Mouse (Mus musculus) limb, embryonic 12.5 days (tissue): ENCODE results near the gene Dnajc6. TPM values are rescaled to one million over a fixed set of nuclear protein-coding genes. Genes with fewer than 3 reads are reported as not detected.

ENCODE experiments used
- ATAC-seq: fragments of 200-750 bp; cut with Nextera tagmentation; 2 replicates; pipeline ENCODE4 v1.8.0; 2017; ENCODE audit warnings: low read depth, moderate TSS enrichment; ENCODE audit not compliant: insufficient number of reproducible peaks, insufficient read depth, low FRiP score, low TSS enrichment
- H3K27ac ChIP-seq: fragments of 300-500 bp; sonication (generic); 2 replicates; pipeline ENCODE4 v1.5.1; 2016; ENCODE audit warnings: mild to moderate bottlenecking, moderate library complexity
- H3K27me3 ChIP-seq: fragments of 300-500 bp; sonication (generic); 2 replicates; pipeline ENCODE4 v1.6.1; 2016; ENCODE audit warnings: mild to moderate bottlenecking, moderate library complexity
- H3K36me3 ChIP-seq: fragments of 300-500 bp; sonication (generic); 2 replicates; pipeline ENCODE4 v1.6.1; 2016; ENCODE audit warnings: mild to moderate bottlenecking, moderate library complexity
- H3K4me1 ChIP-seq: fragments of 300-500 bp; sonication (generic); replicated peaks from 2 replicates; pipeline ENCODE4 v1.6.1; 2016
- H3K4me2 ChIP-seq: fragments of 300-500 bp; sonication (generic); 2 replicates; pipeline ENCODE4 v1.6.1; 2016; ENCODE audit warnings: mild to moderate bottlenecking, moderate library complexity
- H3K4me3 ChIP-seq: fragments of 300-500 bp; sonication (generic); replicated peaks from 2 replicates; pipeline ENCODE4 v1.5.1; 2016; ENCODE audit warnings: mild to moderate bottlenecking
- H3K9ac ChIP-seq: fragments of 300-500 bp; sonication (generic); replicated peaks from 2 replicates; pipeline ENCODE4 v1.6.1; 2016; ENCODE audit warnings: mild to moderate bottlenecking, moderate library complexity
- H3K9me3 ChIP-seq: fragments of 300-500 bp; sonication (generic); 2 replicates; pipeline ENCODE4 v1.6.1; 2016; ENCODE audit warnings: mild to moderate bottlenecking, moderate library complexity
- WGBS: fragments of 180-500 bp; shearing (Covaris S2); methylation state at CpG from one replicate; pipeline ENCODE4 v1.1.7; 2016; 5-methylcytosine and 5-hydroxymethylcytosine counted together
- polyA plus RNA-seq: library from polyadenylated mRNA; unstranded; fragments of >200 nt; fragmentation: Nextera tagmentation; extraction: Ambion mirVana; gene quantifications from 2 replicates; pipeline ENCODE4 v1.2.1, GENCODE M21; 2016

Dnajc6 gene
- polyA plus RNA-seq, 1 experiment from 2014 or later = 0.66 TPM

DNA sequence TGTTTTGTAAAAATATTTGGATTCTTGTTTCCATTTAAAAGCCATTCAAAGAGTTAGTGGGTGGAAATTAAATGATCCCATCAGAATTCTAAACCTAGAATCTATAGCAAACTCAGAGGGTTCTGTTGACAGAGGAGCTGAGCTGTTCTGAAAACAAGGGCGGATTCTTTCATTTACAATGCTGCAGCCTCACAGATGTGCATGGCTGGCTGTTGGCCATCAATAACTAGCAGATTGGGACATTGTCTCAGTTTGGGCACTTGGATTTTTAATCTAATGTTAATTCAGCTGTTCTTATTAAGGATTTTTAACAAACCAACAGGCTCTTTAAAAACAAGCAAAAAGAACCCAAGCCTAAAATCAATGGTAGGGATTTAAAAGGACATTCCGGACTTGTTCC, 75.7 kb downstream of the Dnajc6 start:
- Histone ChIP-seq H3K9ac (no peak overlapping the region), H3K27ac (no peak overlapping the region), H3K4me1 (no peaks in the 10 kb centered on the region), H3K27me3 (peaks cover 3% of the 10 kb centered on the region; the same call in 1 of the 2 replicates), H3K9me3 (no peaks in the 10 kb centered on the region), H3K36me3 (no peaks in the 10 kb centered on the region), H3K4me2 (no peak overlapping the region), H3K4me3 (no peak overlapping the region)
- ATAC-seq = no peak
- WGBS = 79% methylated on average over 2 of the region's 2 CpGs

DNA sequence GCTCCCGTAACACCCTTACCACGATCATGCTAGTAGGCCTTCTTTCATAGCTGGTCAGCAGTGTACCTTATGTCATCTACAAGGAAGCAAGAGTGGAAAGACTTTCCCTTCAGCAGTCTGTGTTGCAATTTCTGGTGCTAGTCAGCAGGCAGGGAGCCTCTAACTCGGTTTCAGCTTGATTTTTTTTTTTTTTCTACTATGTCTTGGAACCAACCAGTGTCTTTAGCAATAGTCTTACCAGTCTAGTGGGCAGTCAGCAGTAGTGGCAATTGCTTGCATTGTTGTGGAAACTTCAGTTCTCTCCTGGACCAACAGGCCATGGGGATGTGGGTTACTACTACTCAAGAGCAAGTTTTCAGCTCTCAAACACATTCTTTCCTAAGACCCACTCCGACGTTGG, 78.9 kb downstream of the Dnajc6 start:
- no peaks in the 10 kb centered on the region for H3K4me1 ChIP-seq
- no peaks in the 10 kb centered on the region for H3K36me3 ChIP-seq
- WGBS = 86% methylated on average over 5 of the region's 5 CpGs
- H3K27ac ChIP-seq = no peak overlapping the region
- H3K9me3 ChIP-seq = no peaks in the 10 kb centered on the region
- H3K4me3 ChIP-seq = no peak overlapping the region
- ATAC-seq = no peak
- no peaks in the 10 kb centered on the region for H3K27me3 ChIP-seq
- H3K9ac ChIP-seq = no peak overlapping the region
- no peak overlapping the region for H3K4me2 ChIP-seq

DNA sequence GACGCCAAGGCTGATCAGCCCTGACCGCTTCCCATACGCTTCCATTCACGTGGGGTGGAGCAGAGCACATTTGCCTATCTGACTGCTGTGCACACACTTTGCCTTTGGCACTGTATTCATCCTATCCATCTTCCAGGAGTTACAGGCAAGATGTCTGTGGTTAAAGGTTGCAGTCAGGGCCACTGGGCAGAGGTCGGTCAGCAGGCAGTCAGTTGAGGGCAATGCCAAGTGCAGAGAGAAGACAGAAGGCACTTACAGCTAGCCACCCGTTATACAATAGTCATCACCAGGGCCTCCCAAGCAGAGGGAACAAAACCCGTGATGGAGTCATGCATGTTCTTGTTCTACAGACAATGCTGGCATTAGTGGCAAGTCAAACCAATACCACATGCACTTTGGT, 82.3 kb downstream of the Dnajc6 start:
- H3K4me1 ChIP-seq = no peaks in the 10 kb centered on the region
- WGBS = 85% methylated on average over 7 of the region's 7 CpGs
- H3K27me3 ChIP-seq = no peaks in the 10 kb centered on the region
- H3K27ac ChIP-seq = no peak overlapping the region
- no peaks in the 10 kb centered on the region for H3K36me3 ChIP-seq
- no peak overlapping the region for H3K4me3 ChIP-seq
- H3K4me2 ChIP-seq = no peak overlapping the region
- ATAC-seq = no peak
- H3K9me3 ChIP-seq = no peaks in the 10 kb centered on the region
- no peak overlapping the region for H3K9ac ChIP-seq

DNA sequence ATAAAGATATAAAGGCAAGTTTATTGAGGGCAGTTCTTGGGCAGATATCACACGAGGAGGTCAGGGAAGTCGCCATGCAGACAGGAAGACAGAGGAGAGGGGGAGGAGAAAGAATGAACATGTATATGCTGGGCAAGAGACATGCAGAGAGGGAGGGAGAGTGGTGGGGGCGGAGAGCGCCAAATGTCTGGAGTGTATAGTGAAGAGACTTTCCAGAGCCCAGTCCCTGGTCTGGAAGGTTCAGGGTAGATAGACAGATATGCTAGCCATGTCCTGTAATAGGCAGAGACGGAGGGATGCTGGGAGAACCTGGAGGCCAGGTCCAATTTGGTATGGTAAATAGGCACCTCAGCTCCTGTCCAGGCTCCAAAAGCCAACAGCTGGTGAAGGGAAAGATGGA, 83.1 kb downstream of the Dnajc6 start:
- Histone ChIP-seq H3K4me1 (no peaks in the 10 kb centered on the region), H3K4me2 (no peak overlapping the region), H3K4me3 (no peak overlapping the region), H3K9me3 (no peaks in the 10 kb centered on the region), H3K9ac (no peak overlapping the region), H3K36me3 (no peaks in the 10 kb centered on the region), H3K27me3 (no peaks in the 10 kb centered on the region), H3K27ac (no peak overlapping the region)
- 80% methylated on average over 5 of the region's 5 CpGs for WGBS
- ATAC-seq = no peak

DNA sequence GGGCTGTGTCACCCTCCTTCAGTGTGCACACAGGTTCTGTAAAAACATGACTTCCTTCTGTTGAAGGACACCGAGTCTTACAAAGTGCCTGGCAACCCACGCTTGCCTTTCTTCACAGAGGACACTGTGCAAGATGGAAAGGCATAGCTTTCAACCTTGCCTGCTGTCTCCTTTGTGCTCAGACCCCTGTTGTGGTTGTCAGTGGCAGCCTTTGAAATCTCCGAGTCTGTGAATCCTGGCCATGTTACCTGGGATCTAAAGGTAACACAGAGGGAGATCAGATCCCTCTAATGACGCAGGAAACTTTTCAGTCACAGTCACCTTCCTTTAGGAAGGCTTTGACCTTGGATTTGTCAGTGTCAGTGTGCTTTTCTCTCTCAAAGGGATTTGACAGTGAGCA, 84.7 kb downstream of the Dnajc6 start:
- Histone ChIP-seq H3K4me1 (0 out of 2 replicates have a peak, but pooled peaks cover 4% of the 10 kb centered on the region), H3K9me3 (no peaks in the 10 kb centered on the region), H3K9ac (no peak overlapping the region), H3K4me3 (no peak overlapping the region), H3K36me3 (no peaks in the 10 kb centered on the region), H3K27ac (no peak overlapping the region), H3K27me3 (no peaks in the 10 kb centered on the region; the same call in 1 of the 2 replicates), H3K4me2 (no peak overlapping the region)
- no peak for ATAC-seq
- WGBS = 86% methylated on average over 4 of the region's 4 CpGs

DNA sequence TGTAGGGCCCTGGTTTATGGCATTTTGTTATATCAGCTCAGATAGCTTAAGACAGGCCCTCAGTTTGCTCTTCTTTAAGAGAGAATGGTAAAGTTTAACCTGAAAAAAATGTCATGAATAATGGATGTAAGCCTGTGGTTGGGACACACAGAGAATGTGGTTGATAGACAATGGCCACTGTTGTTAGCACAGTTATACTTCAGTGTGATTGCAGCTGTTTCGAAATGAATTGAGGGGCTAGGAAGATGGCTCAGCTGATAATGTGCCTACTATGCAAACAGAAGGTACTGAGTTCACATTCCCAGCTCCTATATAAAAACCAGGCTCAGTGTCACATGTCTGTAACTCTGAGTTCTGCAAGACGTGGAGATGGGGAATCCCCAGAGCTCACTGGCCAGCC, 86.4 kb downstream of the Dnajc6 start:
- H3K4me1 ChIP-seq = 0 out of 2 replicates have a peak, but pooled peaks cover 4% of the 10 kb centered on the region
- H3K36me3 ChIP-seq = no peaks in the 10 kb centered on the region
- ATAC-seq = no peak
- H3K9me3 ChIP-seq = no peaks in the 10 kb centered on the region
- no peak overlapping the region for H3K4me2 ChIP-seq
- WGBS = 78% methylated on average over 2 of the region's 2 CpGs
- no peak overlapping the region for H3K27ac ChIP-seq
- H3K27me3 ChIP-seq = no peaks in the 10 kb centered on the region; the same call in 1 of the 2 replicates
- no peak overlapping the region for H3K9ac ChIP-seq
- no peak overlapping the region for H3K4me3 ChIP-seq

DNA sequence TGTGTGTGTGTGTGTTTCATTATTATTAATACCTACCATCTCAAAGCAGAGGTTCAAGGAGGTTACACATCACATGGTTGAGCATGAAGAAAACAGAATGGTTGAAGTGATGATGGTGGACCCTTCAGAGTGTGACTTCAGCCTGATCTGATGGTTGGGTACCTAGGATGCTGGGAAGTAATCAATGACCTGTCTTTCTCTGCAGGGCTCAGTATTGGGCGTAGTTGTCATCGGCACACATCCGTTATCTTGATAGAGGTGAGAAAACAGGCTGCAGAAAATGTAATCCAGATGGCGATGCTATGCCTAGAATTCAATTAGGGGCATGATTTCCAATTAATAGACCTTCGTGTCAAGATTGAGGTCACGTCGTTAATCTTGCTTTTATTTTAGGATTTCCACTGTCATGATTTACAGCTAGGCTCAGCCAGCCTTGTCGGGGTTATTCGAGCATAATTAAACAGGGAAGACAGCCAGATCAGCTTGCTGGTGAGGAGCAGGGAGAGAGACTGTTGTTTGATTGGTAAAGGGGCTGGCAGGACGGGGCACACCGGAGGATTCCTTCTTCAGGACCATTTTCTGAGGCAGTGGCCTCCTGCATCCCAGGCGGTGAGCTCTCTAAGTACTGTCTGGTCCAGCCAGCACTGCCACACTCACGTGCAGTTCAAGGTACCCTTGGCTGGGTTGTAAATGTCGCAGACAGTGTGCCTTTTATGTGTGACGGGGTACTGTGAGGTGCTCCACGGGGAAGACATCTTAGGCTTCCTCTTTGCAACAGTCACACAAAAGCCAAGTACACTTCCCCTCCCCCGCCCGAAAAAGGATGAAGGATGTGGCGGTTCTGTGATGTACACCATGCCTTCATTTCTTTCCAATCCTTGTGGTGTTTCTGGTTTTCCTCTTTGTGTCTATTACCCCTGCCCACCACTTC, 88.3 kb downstream of the Dnajc6 start:
- no peak overlapping the region for H3K4me2 ChIP-seq
- 0 out of 2 replicates have a peak, but pooled peaks cover 4% of the 10 kb centered on the region for H3K4me1 ChIP-seq
- no peak for ATAC-seq
- no peak overlapping the region for H3K27ac ChIP-seq
- H3K27me3 ChIP-seq = no peaks in the 10 kb centered on the region; the same call in 1 of the 2 replicates
- 35% methylated on average over 19 of the region's 19 CpGs for WGBS
- H3K9ac ChIP-seq = no peak overlapping the region
- H3K4me3 ChIP-seq = no peak overlapping the region
- H3K9me3 ChIP-seq = no peaks in the 10 kb centered on the region
- no peaks in the 10 kb centered on the region for H3K36me3 ChIP-seq

DNA sequence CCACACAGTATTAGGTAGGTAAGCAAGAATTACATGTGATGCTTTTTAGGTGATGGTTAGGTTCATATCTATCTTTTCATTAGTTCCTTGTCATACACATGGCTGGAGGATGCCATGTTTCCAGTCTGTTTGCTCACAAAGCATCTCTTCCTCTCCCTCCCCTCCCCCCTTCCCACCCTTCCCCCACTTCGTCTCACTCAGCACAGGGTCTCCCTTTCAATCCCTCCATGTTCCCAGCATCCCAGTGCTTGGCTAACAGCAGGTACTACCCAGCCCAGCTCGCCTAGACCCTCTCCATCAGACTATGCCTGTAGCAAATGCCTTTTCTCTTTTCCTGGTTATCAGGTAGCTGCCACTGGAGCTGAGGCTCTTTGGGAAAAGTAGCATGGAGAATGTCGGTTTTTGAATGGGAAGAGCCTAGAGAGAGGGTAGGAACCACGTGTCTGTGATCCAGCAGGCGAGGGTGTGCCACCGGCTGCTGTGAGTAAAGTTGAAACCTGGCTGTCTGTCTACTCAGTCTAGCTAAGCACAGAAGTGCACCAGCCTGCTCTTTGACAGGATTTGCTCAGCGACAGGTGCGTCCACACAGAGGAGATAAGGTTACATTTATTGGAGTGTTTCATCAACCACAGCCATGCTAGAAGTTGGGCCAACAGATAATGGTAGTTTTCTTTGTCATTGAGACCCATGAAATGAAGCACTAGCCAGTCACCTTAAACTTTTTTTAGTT, 89.2 kb downstream of the Dnajc6 start:
- Histone ChIP-seq H3K27me3 (no peaks in the 10 kb centered on the region; the same call in 1 of the 2 replicates), H3K9me3 (no peaks in the 10 kb centered on the region), H3K27ac (no peak overlapping the region), H3K4me2 (no peak overlapping the region), H3K9ac (no peak overlapping the region), H3K36me3 (no peaks in the 10 kb centered on the region), H3K4me3 (no peak overlapping the region), H3K4me1 (0 out of 2 replicates have a peak, but pooled peaks cover 4% of the 10 kb centered on the region)
- no peak for ATAC-seq
- WGBS = 58% methylated on average over 8 of the region's 8 CpGs

DNA sequence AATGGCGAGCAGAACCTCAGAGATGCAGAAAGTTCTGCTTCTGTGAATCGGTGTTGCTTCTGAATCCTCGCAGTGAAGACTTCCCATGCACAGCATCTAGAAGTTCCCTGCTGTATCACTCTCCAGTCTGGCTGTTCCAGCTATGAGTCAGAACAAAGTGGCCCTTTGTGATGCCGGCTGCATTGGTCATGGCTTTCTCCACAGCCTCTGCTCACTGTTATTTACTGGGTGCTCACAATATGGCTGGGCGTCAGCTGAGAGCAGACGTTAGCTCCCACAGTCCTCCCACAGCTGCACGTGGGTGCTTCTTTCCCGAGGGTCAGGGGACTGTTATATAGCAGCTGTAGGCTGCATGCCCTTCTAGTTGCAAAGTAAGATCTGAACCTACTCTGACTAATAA, 92.5 kb downstream of the Dnajc6 start:
- Histone ChIP-seq H3K4me3 (no peak overlapping the region), H3K27me3 (no peaks in the 10 kb centered on the region; the same call in 1 of the 2 replicates), H3K36me3 (no peaks in the 10 kb centered on the region), H3K4me2 (no peak overlapping the region), H3K9ac (no peak overlapping the region), H3K9me3 (no peaks in the 10 kb centered on the region), H3K4me1 (0 out of 2 replicates have a peak, but pooled peaks cover 4% of the 10 kb centered on the region), H3K27ac (no peak overlapping the region)
- no peak for ATAC-seq
- WGBS = 80% methylated on average over 8 of the region's 8 CpGs

DNA sequence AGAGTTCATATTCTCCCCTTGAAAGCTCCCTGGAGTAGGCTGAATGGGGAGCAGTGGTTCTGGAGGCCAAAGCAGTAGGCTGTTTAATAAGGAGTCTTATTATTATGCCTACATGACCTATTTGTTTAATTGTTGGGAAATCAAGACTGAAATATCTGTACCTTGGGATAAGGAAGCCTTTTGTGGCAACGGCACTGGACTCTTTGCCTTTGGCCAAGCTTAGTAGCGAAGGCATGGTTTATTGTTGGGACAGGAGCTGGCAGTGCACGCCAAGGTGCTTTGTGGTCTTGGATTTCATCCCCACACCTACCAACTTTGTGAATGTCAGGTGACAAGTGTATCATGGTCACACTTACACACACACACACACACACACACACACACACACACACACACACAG, 93.3 kb downstream of the Dnajc6 start:
- WGBS = 98% methylated on average over 3 of the region's 3 CpGs
- ATAC-seq = no peak
- no peak overlapping the region for H3K27ac ChIP-seq
- 0 out of 2 replicates have a peak, but pooled peaks cover 3% of the 10 kb centered on the region for H3K4me1 ChIP-seq
- no peak overlapping the region for H3K4me2 ChIP-seq
- H3K9me3 ChIP-seq = no peaks in the 10 kb centered on the region
- no peaks in the 10 kb centered on the region for H3K36me3 ChIP-seq
- no peaks in the 10 kb centered on the region; the same call in 1 of the 2 replicates for H3K27me3 ChIP-seq
- H3K4me3 ChIP-seq = no peak overlapping the region
- no peak overlapping the region for H3K9ac ChIP-seq

DNA sequence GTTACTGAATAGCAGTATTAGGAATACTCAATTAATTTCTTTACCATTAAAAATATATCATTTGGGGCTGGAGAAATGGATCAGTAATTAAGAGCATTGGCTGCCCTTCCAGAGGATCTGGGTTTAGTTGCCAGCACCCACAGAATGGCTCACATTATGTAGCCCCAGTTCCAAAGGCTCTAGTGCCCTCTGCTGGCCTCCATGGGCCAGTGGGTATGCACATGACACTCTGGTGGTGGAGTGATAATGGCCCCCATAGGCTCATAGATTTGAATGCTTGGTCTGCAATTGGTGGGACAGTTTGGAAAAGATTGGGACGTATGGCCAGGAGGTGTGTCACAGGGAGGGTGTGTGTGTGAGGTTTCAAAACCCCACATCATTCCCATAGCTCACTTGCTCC, 95.0 kb downstream of the Dnajc6 start:
- Histone ChIP-seq H3K36me3 (no peaks in the 10 kb centered on the region), H3K4me1 (no peaks in the 10 kb centered on the region), H3K27ac (no peak overlapping the region), H3K27me3 (no peaks in the 10 kb centered on the region), H3K4me2 (no peak overlapping the region), H3K9ac (no peak overlapping the region), H3K4me3 (no peak overlapping the region), H3K9me3 (no peaks in the 10 kb centered on the region)
- ATAC-seq = no peak
- WGBS = 93% methylated on average over 1 of the region's 1 CpGs
